Mouse (Mus musculus) retina, postnatal 1 day (tissue): ENCODE data around the gene Nubp1.

Experiments used
- DNase-seq: peaks from one replicate; pipeline ENCODE4 v3.0.0-alpha.2; 2012

Gene Nubp1

GRCm38 (mm10) chr16:10471950-10472349, 60.2 kb downstream of the Nubp1 start:
- DNase-seq: no peak
